Mouse (Mus musculus): Measurements from ENCODE around the gene Nxn. TPM values are rescaled to one million over a fixed set of nuclear protein-coding genes. Genes with fewer than 3 reads are reported as not detected.

The Nxn gene
- total RNA-seq, 2 experiments from 2014 or later: 15.5 to 17.4 TPM

GRCm38 (mm10) chr11:76372120-76372519 lies 26.8 kb downstream of the Nxn start:
- DNase-seq: no peak
- intact Hi-C loops (cut with DNase I): no loop called here

- DNase-seq: no peak
- intact Hi-C loops (cut with DNase I): no loop called here
Measured at GRCm38 (mm10) chr11:76370491-76370890, 28.4 kb downstream of the Nxn start.

- no peak for DNase-seq
- intact Hi-C loops (cut with DNase I): no loop called here
Measured at GRCm38 (mm10) chr11:76366720-76367119, 32.2 kb downstream of the Nxn start.

GRCm38 (mm10) chr11:76364038-76364437 lies 34.9 kb downstream of the Nxn start:
- intact Hi-C loops (cut with DNase I): loop anchor here (5.0 kb wide), 1 partner anchor 52 kb away; no protein-coding TSS in a partner anchor
- DNase-seq: no peak

- intact Hi-C loops (cut with DNase I): loop anchor here (5.0 kb wide), 1 partner anchor 51 kb away; no protein-coding TSS in a partner anchor
Measured at GRCm38 (mm10) chr11:76363636-76364035, 35.3 kb downstream of the Nxn start.

GRCm38 (mm10) chr11:76363178-76363577 lies 35.8 kb downstream of the Nxn start:
- intact Hi-C loops (cut with DNase I): loop anchor here (5.0 kb wide), 1 partner anchor 51 kb away; no protein-coding TSS in a partner anchor
- DNase-seq: no peak

More at GRCm38 (mm10) chr11:76363636-76364035, 35.3 kb downstream of the Nxn start:
- DNase-seq: no peak

GRCm38 (mm10) chr11:76361422-76361821 lies 37.5 kb downstream of the Nxn start:
- no peak for DNase-seq
- intact Hi-C loops (cut with DNase I): loop anchor here (5.0 kb wide), 1 partner anchor 49 kb away; no protein-coding TSS in a partner anchor

GRCm38 (mm10) chr11:76360255-76360654 lies 38.7 kb downstream of the Nxn start:
- intact Hi-C loops (cut with DNase I): loop anchor here (5.0 kb wide), 1 partner anchor 48 kb away; no protein-coding TSS in a partner anchor
- DNase-seq: no peak

GRCm38 (mm10) chr11:76358628-76359320 lies 40.2 kb downstream of the Nxn start:
- DNase-seq: peak; percentile 21 to 40
- intact Hi-C loops (cut with DNase I): loop anchor here (5.0 kb wide), 1 partner anchor 39 kb away; the partner anchor contains the start of gene Nxn

GRCm38 (mm10) chr11:76357464-76357863 lies 41.5 kb downstream of the Nxn start:
- intact Hi-C loops (cut with DNase I): loop anchor here (5.0 kb wide), 1 partner anchor 40 kb away; the partner anchor contains the start of gene Nxn

GRCm38 (mm10) chr11:76356091-76356490 lies 42.8 kb downstream of the Nxn start:
- intact Hi-C loops (cut with DNase I): loop anchor here (5.0 kb wide), 1 partner anchor 41 kb away; the partner anchor contains the start of gene Nxn

More at GRCm38 (mm10) chr11:76357464-76357863, 41.5 kb downstream of the Nxn start:
- DNase-seq: no peak

GRCm38 (mm10) chr11:76355425-76355824 lies 43.5 kb downstream of the Nxn start:
- no peak for DNase-seq
- intact Hi-C loops (cut with DNase I): loop anchor here (5.0 kb wide), 1 partner anchor 42 kb away; the partner anchor contains the start of gene Nxn

More at GRCm38 (mm10) chr11:76356091-76356490, 42.8 kb downstream of the Nxn start:
- DNase-seq: no peak

- DNase-seq: no peak
- intact Hi-C loops (cut with DNase I): no loop called here
Measured at GRCm38 (mm10) chr11:76352861-76353558, 45.9 kb downstream of the Nxn start.

- no peak for DNase-seq
- intact Hi-C loops (cut with DNase I): no loop called here
Measured at GRCm38 (mm10) chr11:76351624-76352011, 47.3 kb downstream of the Nxn start.

- DNase-seq: no peak
- intact Hi-C loops (cut with DNase I): no loop called here
Measured at GRCm38 (mm10) chr11:76350931-76351623, 47.9 kb downstream of the Nxn start.

- intact Hi-C loops (cut with DNase I): no loop called here
- DNase-seq: no peak
Measured at GRCm38 (mm10) chr11:76349833-76350232, 49.1 kb downstream of the Nxn start.

- DNase-seq: no peak
- intact Hi-C loops (cut with DNase I): no loop called here
Measured at GRCm38 (mm10) chr11:76347589-76347988, 51.4 kb downstream of the Nxn start.

- intact Hi-C loops (cut with DNase I): no loop called here
- DNase-seq: no peak
Measured at GRCm38 (mm10) chr11:76343031-76343430, 55.9 kb downstream of the Nxn start.

GRCm38 (mm10) chr11:76341884-76342645 lies 56.9 kb downstream of the Nxn start:
- DNase-seq: no peak
- intact Hi-C loops (cut with DNase I): no loop called here

GRCm38 (mm10) chr11:76341163-76341562 lies 57.8 kb downstream of the Nxn start:
- intact Hi-C loops (cut with DNase I): no loop called here
- DNase-seq: no peak
